Mouse (Mus musculus): Measurements from ENCODE around the gene Trim50. TPM values are rescaled to one million over a fixed set of nuclear protein-coding genes. Genes with fewer than 3 reads are reported as not detected.

Gene Trim50
- total RNA-seq, 1 experiment = not detected

GRCm38 (mm10) chr5:135337575-135337974 is 15.5 kb upstream of the Trim50 start:
- no peak overlapping the region for H3K4me3 ChIP-seq (ENCODE audit: insufficient read depth in 1 of 2, low read depth in 1 of 2, low read length in 2 of 2, poor library complexity in 1 of 2, severe bottlenecking in 1 of 2)
- DNase-seq (ENCODE audit: low read depth, low spot score) = no peak
- no peak overlapping the region for H3K9ac ChIP-seq (ENCODE audit: insufficient read depth, low read depth, low read length, poor library complexity, severe bottlenecking)
- TF ChIP-seq ZC3H11A (IDR thresholded peaks at IDR 0.05; ENCODE audit: borderline replicate concordance, low read depth, low read length) (no peak), HCFC1 (IDR thresholded peaks at IDR 0.05; ENCODE audit: borderline replicate concordance, insufficient read depth, low read length) (no peak), ZNF384 (IDR thresholded peaks at IDR 0.05; ENCODE audit: low read depth, low read length) (no peak), CHD2 (IDR thresholded peaks at IDR 0.05; ENCODE audit: low read depth, low read length) (no peak), MAFK (IDR thresholded peaks at IDR 0.05; ENCODE audit: insufficient read depth, low read depth, low read length) (no peak)
- H3K4me1 ChIP-seq (ENCODE audit: control insufficient read depth in 2 of 2, insufficient read depth in 2 of 2, low read length in 2 of 2, poor library complexity in 1 of 2) = no peaks in the 10 kb centered on the region
- H3K36me3 ChIP-seq (ENCODE audit: control insufficient read depth, insufficient read depth, low read length, poor library complexity, severe bottlenecking) = no peaks in the 10 kb centered on the region
- H3K9me3 ChIP-seq (ENCODE audit: control insufficient read depth, insufficient read depth, low read depth, low read length) = no peaks in the 10 kb centered on the region
- in situ Hi-C loops (cut with MboI; ENCODE audit: low sequenced_read_pairs in 2 of 2, unreplicated experiment in 2 of 2) = no loop called here
- H3K27ac ChIP-seq (ENCODE audit: insufficient read depth, low read depth, low read length, poor library complexity, severe bottlenecking) = no peak overlapping the region

- Histone ChIP-seq H3K27ac (ENCODE audit: insufficient read depth, low read depth, low read length, poor library complexity, severe bottlenecking) (no peak overlapping the region), H3K9me3 (ENCODE audit: control insufficient read depth, insufficient read depth, low read depth, low read length) (no peaks in the 10 kb centered on the region), H3K4me3 (ENCODE audit: insufficient read depth in 1 of 2, low read depth in 1 of 2, low read length in 2 of 2, poor library complexity in 1 of 2, severe bottlenecking in 1 of 2) (no peak overlapping the region), H3K4me1 (ENCODE audit: control insufficient read depth in 2 of 2, insufficient read depth in 2 of 2, low read length in 2 of 2, poor library complexity in 1 of 2) (no peaks in the 10 kb centered on the region), H3K36me3 (ENCODE audit: control insufficient read depth, insufficient read depth, low read length, poor library complexity, severe bottlenecking) (no peaks in the 10 kb centered on the region), H3K9ac (ENCODE audit: insufficient read depth, low read depth, low read length, poor library complexity, severe bottlenecking) (no peak overlapping the region)
- in situ Hi-C loops (cut with MboI; ENCODE audit: low sequenced_read_pairs in 2 of 2, unreplicated experiment in 2 of 2) = no loop called here
- no peak for DNase-seq (ENCODE audit: low read depth, low spot score)
- TF ChIP-seq ZC3H11A (IDR thresholded peaks at IDR 0.05; ENCODE audit: borderline replicate concordance, low read depth, low read length) (no peak), MAFK (IDR thresholded peaks at IDR 0.05; ENCODE audit: insufficient read depth, low read depth, low read length) (peak; percentile 46; the same call in 1 of the 2 replicates)
Measured at GRCm38 (mm10) chr5:135345989-135346388, 7.1 kb upstream of the Trim50 start.

- Histone ChIP-seq H3K27ac (ENCODE audit: insufficient read depth, low read depth, low read length, poor library complexity, severe bottlenecking) (no peak overlapping the region), H3K4me3 (ENCODE audit: insufficient read depth in 1 of 2, low read depth in 1 of 2, low read length in 2 of 2, poor library complexity in 1 of 2, severe bottlenecking in 1 of 2) (no peak overlapping the region), H3K9me3 (ENCODE audit: control insufficient read depth, insufficient read depth, low read depth, low read length) (no peaks in the 10 kb centered on the region), H3K36me3 (ENCODE audit: control insufficient read depth, insufficient read depth, low read length, poor library complexity, severe bottlenecking) (no peaks in the 10 kb centered on the region), H3K4me1 (ENCODE audit: control insufficient read depth in 2 of 2, insufficient read depth in 2 of 2, low read length in 2 of 2, poor library complexity in 1 of 2) (no peaks in the 10 kb centered on the region), H3K9ac (ENCODE audit: insufficient read depth, low read depth, low read length, poor library complexity, severe bottlenecking) (no peak overlapping the region)
- in situ Hi-C loops (cut with MboI; ENCODE audit: low sequenced_read_pairs in 2 of 2, unreplicated experiment in 2 of 2) = no loop called here
- no peak for DNase-seq (ENCODE audit: low read depth, low spot score)
- TF ChIP-seq HCFC1 (IDR thresholded peaks at IDR 0.05; ENCODE audit: borderline replicate concordance, insufficient read depth, low read length) (no peak), MAFK (IDR thresholded peaks at IDR 0.05; ENCODE audit: insufficient read depth, low read depth, low read length) (no peak), ZC3H11A (IDR thresholded peaks at IDR 0.05; ENCODE audit: borderline replicate concordance, low read depth, low read length) (no peak), ZNF384 (IDR thresholded peaks at IDR 0.05; ENCODE audit: low read depth, low read length) (no peak), CHD2 (IDR thresholded peaks at IDR 0.05; ENCODE audit: low read depth, low read length) (no peak)
Measured at GRCm38 (mm10) chr5:135346430-135346829, 6.7 kb upstream of the Trim50 start.

GRCm38 (mm10) chr5:135347511-135348011 is 5.5 kb upstream of the Trim50 start:
- H3K4me3 ChIP-seq (ENCODE audit: insufficient read depth in 1 of 2, low read depth in 1 of 2, low read length in 2 of 2, poor library complexity in 1 of 2, severe bottlenecking in 1 of 2) = no peak overlapping the region
- TF ChIP-seq MAFK (IDR thresholded peaks at IDR 0.05; ENCODE audit: insufficient read depth, low read depth, low read length) (no peak), HCFC1 (IDR thresholded peaks at IDR 0.05; ENCODE audit: borderline replicate concordance, insufficient read depth, low read length) (no peak), ZNF384 (IDR thresholded peaks at IDR 0.05; ENCODE audit: low read depth, low read length) (no peak), CHD2 (IDR thresholded peaks at IDR 0.05; ENCODE audit: low read depth, low read length) (no peak), ZC3H11A (IDR thresholded peaks at IDR 0.05; ENCODE audit: borderline replicate concordance, low read depth, low read length) (no peak)
- no peaks in the 10 kb centered on the region for H3K9me3 ChIP-seq (ENCODE audit: control insufficient read depth, insufficient read depth, low read depth, low read length)
- H3K27ac ChIP-seq (ENCODE audit: insufficient read depth, low read depth, low read length, poor library complexity, severe bottlenecking) = no peak overlapping the region
- H3K36me3 ChIP-seq (ENCODE audit: control insufficient read depth, insufficient read depth, low read length, poor library complexity, severe bottlenecking) = no peaks in the 10 kb centered on the region
- DNase-seq (ENCODE audit: low read depth, low spot score) = no peak
- in situ Hi-C loops (cut with MboI; ENCODE audit: low sequenced_read_pairs in 2 of 2, unreplicated experiment in 2 of 2) = no loop called here
- H3K9ac ChIP-seq (ENCODE audit: insufficient read depth, low read depth, low read length, poor library complexity, severe bottlenecking) = no peak overlapping the region
- no peaks in the 10 kb centered on the region for H3K4me1 ChIP-seq (ENCODE audit: control insufficient read depth in 2 of 2, insufficient read depth in 2 of 2, low read length in 2 of 2, poor library complexity in 1 of 2)

GRCm38 (mm10) chr5:135349862-135350261 is 3.2 kb upstream of the Trim50 start, which contains the start of gene Fkbp6:
Gene Fkbp6 (minus strand): TSS chr5:135350044.
- no peak within 1 kb of the TSS for H3K27ac ChIP-seq (ENCODE audit: insufficient read depth, low read depth, low read length, poor library complexity, severe bottlenecking)
- no peaks in the 10 kb centered on the region for H3K9me3 ChIP-seq (ENCODE audit: control insufficient read depth, insufficient read depth, low read depth, low read length)
- H3K9ac ChIP-seq (ENCODE audit: insufficient read depth, low read depth, low read length, poor library complexity, severe bottlenecking) = peak within 1 kb of the TSS; percentile 49; the same call in 1 of the 2 replicates
- DNase-seq (ENCODE audit: low read depth, low spot score) = no peak
- peak within 1 kb of the TSS; percentile 9 to 10; a peak in 2 of 4 replicates for H3K4me3 ChIP-seq (ENCODE audit: insufficient read depth in 1 of 2, low read depth in 1 of 2, low read length in 2 of 2, poor library complexity in 1 of 2, severe bottlenecking in 1 of 2)
- H3K4me1 ChIP-seq (ENCODE audit: control insufficient read depth in 2 of 2, insufficient read depth in 2 of 2, low read length in 2 of 2, poor library complexity in 1 of 2) = no peaks in the 10 kb centered on the region
- H3K36me3 ChIP-seq (ENCODE audit: control insufficient read depth, insufficient read depth, low read length, poor library complexity, severe bottlenecking) = no peaks in the 10 kb centered on the region
- in situ Hi-C loops (cut with MboI; ENCODE audit: low sequenced_read_pairs in 2 of 2, unreplicated experiment in 2 of 2) = no loop called here
- TF ChIP-seq HCFC1 (IDR thresholded peaks at IDR 0.05; ENCODE audit: borderline replicate concordance, insufficient read depth, low read length) (no peak), ZNF384 (IDR thresholded peaks at IDR 0.05; ENCODE audit: low read depth, low read length) (no peak), ZC3H11A (IDR thresholded peaks at IDR 0.05; ENCODE audit: borderline replicate concordance, low read depth, low read length) (no peak), CHD2 (IDR thresholded peaks at IDR 0.05; ENCODE audit: low read depth, low read length) (peak; percentile 28; the same call in 1 of the 2 replicates)

All from ES-E14 (cell line).